Mouse (Mus musculus): Measurements from ENCODE around the gene Itga6.

Gene Itga6

DNA sequence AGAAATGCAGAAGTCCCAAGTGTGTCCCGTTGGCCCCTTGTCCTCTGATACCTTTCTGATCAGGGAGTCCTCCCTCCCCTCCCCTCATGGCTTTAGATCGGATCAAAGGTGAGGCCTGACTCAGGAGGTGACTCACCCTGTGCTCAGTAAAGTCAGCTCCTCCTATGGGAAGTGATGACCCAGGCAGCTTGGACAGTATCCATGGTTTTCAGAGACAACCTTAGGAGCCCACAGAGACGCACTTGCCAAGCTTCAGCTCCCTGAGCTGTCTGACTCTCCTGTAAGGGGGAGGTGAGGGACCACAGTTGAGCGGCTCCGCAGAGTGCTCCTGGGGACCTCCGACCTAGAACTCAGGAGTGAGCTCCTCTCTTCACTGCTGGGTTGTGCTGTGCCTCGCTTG is 56.3 kb downstream of the Itga6 start:
- DNase-seq (ENCODE audit: low read depth, low spot score): no peak

DNA sequence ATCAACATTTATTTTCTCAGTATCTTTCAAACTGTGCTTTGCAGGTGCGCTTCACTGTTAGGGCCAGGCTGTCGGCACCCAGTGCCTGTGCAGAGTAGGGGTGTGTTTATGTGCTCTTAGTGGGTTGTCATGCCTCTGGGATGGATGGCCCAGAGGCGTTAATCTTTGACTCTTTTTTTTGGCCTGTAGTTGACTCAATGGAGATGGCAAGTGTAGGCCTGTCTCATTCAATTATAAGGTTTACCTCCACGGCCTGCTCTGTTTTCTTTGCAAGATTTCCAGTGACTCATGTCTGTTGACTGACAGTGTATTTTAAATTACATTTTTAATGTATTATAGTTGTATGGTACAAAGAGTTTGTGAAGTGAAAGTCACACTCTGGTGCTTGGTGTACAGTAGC is 56.7 kb downstream of the Itga6 start:
- no peak for DNase-seq (ENCODE audit: low read depth, low spot score)

DNA sequence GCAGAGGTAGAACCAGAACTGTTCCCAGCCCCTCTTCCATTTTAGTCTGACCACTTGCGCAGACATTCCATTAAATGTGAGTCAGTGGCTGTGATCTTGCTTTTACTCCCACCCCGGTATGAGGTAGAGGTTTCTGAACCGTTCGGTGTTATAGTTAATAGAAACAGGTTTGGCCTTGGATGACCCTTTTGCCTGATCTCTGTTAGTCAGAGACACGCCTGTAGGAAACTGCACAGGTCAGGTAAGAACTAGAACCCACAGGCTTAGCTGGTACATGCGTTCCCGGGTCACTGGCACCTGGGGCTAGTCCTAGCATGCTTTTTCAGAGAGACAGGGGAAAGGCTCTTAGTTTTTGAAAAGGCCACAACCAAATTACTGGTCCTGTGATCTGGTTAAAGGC is 59.7 kb downstream of the Itga6 start:
- DNase-seq (ENCODE audit: low read depth, low spot score): no peak

DNA sequence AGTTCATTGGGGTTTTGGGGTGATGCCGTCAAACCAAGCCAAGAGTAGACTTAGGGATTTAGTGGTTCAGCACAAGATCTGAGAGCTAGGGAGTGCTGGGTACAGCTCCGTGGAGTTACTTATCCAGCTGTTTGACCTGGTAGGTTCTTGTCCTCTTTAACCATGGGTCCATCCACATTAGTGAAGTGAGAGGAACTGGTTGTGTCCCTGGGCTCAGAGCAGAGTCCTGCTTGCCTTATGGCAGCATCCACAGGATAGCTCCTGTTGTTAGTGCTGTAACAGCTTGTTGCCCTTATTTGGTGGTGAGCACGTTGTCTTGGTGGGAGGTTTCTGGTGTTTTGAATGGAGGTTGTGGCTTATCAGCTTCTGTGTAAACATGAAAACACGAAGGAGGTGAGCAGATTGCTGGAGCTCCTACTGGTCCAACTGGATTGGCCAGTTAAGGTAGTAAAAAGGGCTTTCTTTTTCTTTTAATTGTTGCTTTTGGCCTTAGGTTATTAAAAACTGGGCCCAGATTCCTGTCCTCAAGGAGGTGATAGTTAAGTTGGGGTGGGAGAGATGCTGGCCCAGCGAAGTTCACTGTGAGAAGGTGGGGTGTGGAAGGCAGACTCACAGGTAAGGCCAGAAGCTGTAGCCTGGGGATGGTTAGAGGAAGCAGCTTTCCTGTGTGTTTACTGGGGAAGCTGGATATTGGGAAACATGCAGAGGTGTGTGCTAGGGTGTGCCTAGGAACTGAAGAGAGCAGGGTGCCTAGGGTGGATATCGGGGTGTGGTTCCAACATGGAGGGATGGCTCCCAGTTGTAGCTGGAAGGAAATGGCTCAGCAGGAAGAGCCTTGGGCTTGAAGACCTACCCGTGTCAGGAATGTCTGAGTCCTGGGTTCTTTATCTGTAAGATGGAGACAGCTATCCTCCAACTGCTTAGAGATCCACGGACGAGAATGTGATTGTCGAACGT is 60.5 kb downstream of the Itga6 start:
- no peak for DNase-seq (ENCODE audit: low read depth, low spot score)

DNA sequence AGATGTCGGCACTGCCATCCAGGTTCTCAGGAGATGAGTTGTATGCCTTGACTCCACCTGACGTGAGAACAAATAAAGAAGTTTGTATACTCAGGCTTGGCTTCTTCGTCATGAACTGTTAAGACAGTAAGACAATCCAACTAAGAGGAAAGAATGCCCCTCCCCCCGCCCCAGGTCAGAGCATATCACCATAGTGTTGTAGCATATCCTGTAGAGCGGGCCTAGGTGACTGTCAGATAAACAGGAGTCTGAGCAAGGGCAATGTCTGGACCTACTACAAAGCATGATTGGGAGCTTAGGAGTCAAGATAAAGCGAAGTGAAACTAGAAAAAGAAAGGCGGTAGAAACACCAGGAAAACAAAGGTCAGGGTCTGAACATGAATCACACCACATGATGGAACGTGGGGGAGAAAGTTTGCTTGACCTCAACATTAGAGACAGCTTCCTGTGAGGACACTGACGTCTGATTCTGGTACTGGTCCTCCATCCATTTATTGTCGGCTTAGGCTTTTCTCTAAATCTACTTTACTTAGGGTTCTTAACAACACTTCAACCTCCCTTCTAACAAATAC is 64.0 kb downstream of the Itga6 start:
- DNase-seq (ENCODE audit: low read depth, low spot score): no peak

DNA sequence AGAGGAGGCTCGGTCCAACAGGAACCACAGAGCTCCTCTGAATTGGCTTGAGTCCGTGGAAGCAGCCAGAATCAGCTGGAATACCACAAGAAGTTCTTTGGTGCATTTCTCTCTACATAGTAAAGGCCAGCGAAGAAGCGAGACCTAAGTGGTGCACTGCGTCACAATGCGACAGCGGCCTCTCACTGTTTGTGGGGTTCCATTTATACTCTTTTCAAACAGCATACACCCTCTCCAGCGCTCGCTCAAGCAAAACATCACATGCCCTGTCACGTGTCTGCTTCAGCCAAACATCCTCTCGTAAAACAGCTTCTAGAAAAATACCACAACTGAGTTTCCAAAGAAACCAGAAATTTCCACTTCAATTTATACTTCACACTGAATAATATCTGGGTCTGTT is 64.6 kb downstream of the Itga6 start:
- DNase-seq (ENCODE audit: low read depth, low spot score): no peak

DNA sequence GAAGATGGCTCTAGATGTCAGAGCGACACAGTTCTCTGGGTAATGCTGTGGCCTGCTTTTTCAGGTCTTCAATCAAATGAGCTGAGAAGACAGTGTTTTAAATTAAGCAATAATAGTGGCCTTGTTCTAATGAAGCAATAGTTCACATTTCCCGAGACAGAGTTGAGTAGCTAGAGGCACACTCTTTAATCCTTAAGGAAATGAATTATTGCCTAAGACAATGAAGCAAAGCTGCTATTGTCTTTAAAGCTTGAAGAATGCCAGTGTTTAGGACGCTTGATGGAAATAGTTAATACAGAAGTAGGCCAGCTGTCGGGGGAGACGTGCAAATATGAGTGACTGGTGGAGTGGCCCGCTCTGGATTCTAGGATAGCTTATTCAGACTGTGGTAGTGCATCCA is 65.5 kb downstream of the Itga6 start:
- DNase-seq (ENCODE audit: low read depth, low spot score): no peak

DNA sequence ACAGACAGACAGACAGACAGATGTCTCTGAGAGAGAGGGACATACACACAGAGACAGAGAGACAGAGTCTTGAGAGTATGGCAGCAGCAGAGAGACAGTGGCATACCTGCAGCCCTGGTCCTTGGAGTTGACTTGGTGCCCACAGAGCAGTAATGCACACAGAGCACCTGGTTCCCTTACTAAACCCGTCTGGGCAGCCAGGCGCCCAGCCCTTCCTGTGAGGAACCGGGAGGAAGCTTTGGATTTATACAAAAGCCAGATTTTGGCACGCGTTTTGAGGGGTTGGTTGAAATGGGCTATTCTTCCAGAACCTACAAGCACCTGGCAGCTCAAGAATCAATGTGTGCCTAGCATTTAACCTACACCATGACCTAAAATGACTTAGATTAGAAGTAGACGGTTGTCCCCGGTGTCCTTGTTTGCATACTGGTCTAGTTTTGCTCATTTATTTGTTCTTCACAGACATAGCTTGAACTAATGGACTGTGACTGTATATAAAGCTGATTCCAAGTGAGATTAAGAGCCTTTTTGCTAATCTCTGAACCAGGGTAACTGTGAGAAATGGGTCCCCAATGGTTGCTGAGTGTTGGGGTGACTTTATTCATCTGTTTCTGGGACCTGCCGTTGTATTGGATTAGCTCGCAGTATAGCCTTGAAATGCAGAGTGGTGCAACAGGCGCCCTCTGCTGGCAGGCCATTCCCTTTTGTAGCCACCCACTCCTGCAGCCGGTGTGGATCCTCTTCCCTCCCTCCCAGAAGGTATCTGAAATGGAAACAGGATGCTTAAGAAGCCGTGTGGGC is 67.0 kb downstream of the Itga6 start:
- DNase-seq (ENCODE audit: low read depth, low spot score): peak; percentile 25

DNA sequence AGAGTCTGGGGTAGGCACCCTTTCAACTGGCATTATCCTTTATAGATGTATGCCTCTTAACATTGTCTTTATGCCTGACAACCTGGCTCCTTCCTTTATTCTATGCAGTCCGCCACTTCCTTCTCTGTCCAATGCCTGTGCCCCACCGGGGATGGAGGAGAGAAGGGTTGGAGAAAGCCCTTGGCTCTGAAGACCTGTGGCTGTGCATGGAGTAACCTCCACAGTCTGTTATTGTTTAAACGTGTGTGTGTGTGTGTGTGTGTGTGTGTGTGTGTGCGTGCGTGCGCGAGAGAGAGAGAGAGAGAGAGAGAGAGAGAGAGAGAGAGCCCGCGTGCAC is 67.6 kb downstream of the Itga6 start:
- DNase-seq (ENCODE audit: low read depth, low spot score): no peak

DNA sequence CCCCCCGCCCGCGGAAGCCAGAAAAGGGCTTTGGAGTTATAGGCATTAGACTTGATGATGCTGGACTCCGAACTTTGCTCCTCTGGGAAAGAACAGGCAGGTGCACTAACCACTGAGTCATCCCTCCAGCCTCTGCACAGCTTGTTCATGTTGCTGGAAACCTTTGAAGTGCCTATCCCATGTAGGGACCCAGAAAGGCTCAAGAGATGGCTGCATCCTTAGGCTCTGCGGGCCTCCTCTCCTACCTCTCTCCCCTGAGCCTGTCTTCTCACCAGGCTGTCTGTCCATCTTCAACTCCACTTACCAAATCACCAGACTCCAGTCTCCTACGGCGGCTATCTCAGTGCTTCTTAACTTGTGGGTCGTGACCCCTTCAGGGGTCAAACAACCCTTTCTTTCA is 68.0 kb downstream of the Itga6 start:
- no peak for DNase-seq (ENCODE audit: low read depth, low spot score)

DNA sequence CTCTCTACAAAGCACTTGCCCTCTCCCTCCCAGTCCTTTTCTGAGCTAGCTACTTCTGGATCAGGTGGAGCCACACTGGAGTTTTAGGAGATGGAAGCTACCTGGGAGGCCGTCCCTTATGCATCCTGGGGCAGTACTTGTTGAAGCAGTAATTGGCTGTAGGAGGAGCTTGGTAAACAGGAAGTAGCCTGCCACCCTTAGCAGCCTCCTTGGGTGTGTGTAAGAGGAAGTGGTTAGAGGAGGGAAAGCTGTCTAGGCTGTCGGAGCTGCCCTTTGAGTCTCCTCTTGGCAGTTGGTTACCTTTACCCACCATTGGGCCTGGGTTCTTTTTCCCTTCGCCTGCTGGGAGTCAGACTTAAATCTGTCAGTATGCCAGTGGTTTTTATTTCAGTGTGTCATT is 68.6 kb downstream of the Itga6 start:
- peak; percentile 44 for DNase-seq (ENCODE audit: low read depth, low spot score)

DNA sequence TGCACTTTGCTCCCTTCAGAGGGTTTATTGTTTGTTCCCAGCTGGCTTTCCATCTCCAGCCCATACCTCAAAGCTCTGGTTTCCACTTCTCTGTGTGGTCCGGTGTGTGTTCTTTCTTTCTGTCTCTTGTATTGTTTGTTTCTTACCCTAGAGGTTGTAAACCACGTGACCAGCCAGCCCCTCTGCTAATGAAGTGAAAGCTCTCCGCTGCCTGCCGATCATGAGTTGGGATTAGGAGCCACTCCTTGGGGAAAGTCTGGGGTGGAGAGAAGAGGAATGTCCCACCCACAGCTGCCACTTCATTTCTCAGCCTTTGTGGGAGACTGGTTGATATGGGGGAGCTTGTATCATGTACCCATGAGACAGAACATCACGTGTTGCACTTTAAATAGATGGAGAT is 69.9 kb downstream of the Itga6 start:
- DNase-seq (ENCODE audit: low read depth, low spot score): no peak

DNA sequence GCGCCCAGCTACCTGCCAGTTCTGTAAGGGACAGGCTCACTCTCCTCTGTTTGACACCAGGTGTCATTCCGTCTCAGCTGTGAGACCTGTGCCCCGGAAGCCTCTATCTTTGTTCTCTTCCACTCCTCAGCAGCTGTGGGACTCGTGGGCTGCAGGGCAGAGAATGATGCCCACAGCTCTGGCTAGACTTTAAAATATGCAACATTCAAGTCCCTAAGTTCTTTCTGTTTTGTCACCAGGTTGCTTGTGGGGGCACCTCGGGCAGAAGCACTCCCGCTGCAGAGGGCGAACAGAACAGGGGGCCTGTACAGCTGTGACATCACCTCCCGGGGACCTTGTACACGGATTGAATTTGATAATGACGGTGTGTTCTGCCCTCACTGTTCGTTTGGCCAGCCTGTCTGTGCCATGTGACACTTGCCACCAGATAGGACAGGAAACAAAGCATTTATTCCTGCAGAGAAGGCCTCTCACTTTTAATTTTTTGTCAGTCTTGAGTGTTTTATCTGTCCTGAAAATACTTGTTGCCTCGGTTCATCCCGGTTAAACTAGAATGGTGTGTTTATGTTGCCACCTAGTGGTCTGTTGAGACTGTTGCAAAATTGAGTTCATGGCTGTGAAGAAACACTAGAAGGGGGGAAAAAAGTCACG is 71.1 kb downstream of the Itga6 start:
- peak; percentile 24 for DNase-seq (ENCODE audit: low read depth, low spot score)

DNA sequence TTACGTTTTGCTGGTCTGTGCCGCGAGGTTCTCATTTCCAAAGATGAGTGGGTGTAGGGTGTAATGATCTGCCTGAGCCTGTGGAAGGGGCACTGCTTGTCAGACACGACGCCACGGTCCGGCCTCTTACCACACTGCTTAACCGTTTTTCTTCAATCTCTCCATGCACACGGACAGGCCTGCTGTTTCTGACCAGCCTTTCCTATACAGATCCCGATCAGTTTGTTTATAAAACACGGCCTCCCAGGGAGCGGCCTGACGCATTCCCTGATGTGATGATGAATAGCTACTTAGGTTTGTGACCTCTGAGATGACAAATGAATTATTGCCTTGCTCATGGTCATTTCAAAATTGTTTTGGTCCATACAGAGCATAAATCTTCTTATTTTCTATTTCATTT is 78.7 kb downstream of the Itga6 start:
- no peak for DNase-seq (ENCODE audit: low read depth, low spot score)

DNA sequence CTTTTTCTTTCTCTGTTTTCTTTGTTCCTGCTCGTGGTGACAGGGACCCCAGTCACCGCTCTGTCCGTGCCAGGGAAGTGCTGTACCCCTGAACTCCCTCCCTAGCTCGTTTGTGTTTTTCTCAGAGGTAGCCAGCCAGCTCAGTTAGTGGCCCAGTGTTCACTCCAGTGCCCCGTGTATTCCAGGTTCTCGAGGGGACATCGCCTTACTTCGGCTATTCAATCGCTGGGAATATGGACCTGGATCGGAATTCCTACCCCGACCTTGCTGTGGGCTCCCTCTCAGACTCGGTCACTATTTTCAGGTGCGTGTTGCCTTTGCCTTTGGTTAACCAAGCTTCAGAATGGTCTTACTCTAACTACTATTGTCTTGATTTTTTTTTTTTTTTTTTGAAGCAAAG is 82.3 kb downstream of the Itga6 start:
- DNase-seq (ENCODE audit: low read depth, low spot score): no peak

DNA sequence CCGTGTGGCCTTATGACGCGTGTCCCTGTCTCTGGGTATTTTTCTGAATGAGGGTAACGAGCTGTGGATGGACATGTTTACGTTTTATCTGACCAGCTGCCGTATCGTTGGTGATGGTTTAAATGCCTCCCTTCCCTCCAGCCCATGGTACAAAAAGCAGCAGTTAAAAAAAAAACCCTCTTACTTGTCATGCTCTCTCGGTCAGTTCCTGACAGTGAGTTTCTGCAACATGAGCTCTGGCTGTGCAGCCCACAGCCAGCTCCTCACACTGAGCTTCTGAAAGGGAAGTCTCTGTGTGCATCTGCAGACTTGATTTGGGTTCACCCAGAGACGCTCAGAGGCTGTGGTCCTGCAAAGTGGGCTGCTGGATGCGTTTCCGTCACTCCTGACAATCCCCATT is 83.5 kb downstream of the Itga6 start:
- DNase-seq (ENCODE audit: low read depth, low spot score): no peak

DNA sequence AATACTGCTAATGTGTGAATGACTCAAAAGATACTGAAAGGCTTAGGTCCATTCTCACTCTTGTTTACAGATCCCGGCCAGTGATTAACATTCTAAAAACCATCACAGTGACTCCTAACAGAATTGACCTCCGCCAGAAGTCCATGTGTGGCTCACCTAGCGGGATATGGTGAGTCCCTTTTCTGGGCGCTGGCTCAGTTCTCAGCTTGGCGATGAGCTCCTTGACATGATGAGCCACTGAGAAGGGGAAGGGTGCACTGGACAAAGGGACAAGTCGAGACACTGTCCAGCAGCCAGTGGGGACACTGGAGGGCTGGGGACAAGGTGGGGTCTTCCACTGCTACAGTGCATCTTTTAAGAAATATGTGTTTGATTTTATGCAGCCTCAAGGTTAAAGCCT is 88.2 kb downstream of the Itga6 start:
- DNase-seq (ENCODE audit: low read depth, low spot score): no peak

DNA sequence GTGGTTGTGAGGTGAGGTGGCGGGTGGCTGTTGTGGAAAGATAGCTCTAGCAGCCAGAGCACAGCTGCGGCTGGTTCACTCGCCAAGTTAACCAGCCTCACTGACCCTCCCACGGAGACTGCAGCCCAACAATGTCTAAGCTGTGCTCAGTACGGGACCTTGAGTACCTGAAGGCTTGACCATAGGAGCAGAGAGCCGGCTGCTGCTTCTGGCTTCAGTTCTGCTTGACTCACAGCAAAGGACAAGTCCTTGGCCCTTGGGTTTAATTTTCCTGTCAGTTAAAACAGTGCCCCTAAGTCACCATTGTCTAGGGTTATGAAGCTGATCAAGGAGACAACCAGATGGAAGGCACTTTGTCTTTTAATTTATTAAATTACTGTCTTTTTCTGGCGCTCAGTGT is 89.0 kb downstream of the Itga6 start:
- no peak for DNase-seq (ENCODE audit: low read depth, low spot score)

DNA sequence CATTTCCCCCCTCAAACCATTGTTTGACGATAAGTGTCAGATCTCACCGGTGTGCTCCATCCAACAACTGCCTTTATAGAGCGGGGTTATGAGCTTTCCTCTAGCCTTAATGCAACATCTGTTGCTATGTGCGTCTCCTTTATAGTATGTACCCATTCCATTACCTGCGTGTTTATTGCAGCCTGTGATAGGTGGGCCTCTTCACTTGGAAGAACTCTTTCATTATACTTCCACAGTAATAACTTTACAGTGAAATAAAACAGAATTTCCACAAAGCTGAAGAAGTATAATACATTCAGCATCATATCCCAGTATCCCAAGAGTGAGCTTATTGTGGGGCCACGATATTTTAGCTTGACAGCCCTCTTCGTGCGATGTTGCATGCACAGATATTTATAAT is 90.1 kb downstream of the Itga6 start:
- no peak for DNase-seq (ENCODE audit: low read depth, low spot score)

DNA sequence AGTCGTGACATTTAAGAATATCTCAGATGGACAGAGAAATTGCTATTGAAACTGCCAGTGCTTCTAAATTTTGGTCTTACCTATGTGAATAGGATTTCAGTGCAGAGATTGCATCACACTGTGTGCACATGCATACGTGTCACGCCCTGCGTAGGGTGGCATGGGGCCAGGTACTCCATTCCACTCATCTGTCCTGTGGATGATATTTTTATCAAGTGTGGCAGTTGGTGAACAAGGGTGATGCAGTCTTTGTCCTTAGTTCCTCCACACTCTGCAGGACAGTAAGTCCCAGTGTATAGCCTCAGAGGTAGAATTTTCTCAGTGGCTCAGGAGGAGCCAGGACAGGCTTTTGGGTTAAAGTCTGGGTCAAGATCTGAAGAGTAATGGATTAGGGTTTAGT is 90.8 kb downstream of the Itga6 start:
- DNase-seq (ENCODE audit: low read depth, low spot score): no peak

DNA sequence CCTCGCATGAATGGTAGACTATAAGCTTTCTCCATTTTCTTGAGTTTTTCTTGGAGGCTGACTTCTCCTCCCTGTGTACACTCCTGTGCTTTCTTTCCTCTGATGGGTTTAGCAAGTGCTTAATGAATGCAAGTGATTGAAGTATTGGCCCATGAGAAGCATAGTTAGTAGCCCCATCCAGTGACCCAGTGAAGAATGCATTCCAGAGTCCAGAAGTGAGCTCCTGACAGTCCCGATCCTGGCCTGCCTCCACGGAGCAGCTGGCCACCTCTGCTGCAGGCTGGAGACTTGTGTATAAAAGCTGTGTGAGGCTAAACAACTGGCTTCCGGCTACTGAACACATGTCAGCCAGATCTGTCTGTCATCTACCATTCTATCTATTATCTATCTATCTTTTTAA is 91.8 kb downstream of the Itga6 start:
- no peak for DNase-seq (ENCODE audit: low read depth, low spot score)

DNA sequence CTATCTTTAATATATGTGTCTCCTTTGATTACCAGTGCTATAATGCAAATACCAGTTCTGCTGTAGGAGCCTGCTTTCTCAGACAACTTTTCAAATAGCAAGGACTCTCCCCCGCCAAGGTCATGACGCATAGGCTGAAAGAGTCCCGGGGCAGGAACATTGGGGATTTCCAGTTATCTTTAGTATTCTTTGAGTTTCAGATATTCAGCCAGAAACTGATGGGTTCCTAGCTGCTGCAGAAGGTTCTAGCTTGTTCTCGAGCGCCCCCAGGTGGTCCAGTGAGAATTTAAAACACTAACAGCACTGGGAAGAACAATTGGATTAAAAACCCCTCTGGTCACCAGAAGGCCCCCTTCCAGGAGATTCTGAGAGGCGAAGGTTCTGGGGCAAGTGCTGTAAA is 92.4 kb downstream of the Itga6 start:
- peak; percentile 9 for DNase-seq (ENCODE audit: low read depth, low spot score)
